Mouse (Mus musculus) hindbrain, embryonic 12.5 days (tissue): ENCODE results near the gene H2-M10.3. TPM values are rescaled to one million over a fixed set of nuclear protein-coding genes. Genes with fewer than 3 reads are reported as not detected.
"Not testable (repeated sequence)": the region's sequence is repeated elsewhere in the genome, so short reads cannot be mapped to it uniquely, and the experiment has no call there.

Experiments
- ATAC-seq: fragments of 200-750 bp; cut with Nextera tagmentation; 2 replicates; pipeline ENCODE4 v1.8.0; 2017; ENCODE audit warnings: moderate TSS enrichment; ENCODE audit not compliant: low FRiP score
- H3K27ac ChIP-seq: fragments of 300-500 bp; sonication (generic); 2 replicates; pipeline ENCODE4 v1.5.1; 2016; ENCODE audit warnings: mild to moderate bottlenecking
- H3K27me3 ChIP-seq: fragments of 300-500 bp; sonication (generic); 2 replicates; pipeline ENCODE4 v1.6.1; 2016; ENCODE audit warnings: mild to moderate bottlenecking
- H3K36me3 ChIP-seq: fragments of 300-500 bp; sonication (generic); 2 replicates; pipeline ENCODE4 v1.6.1; 2016; ENCODE audit warnings: mild to moderate bottlenecking
- H3K4me1 ChIP-seq: fragments of 300-500 bp; sonication (generic); 2 replicates; pipeline ENCODE4 v1.6.1; 2016
- H3K4me2 ChIP-seq: fragments of 300-500 bp; sonication (generic); replicated peaks from 2 replicates; pipeline ENCODE4 v1.6.1; 2016; ENCODE audit warnings: mild to moderate bottlenecking
- H3K4me3 ChIP-seq: fragments of 300-500 bp; sonication (generic); 2 replicates; pipeline ENCODE4 v1.5.1; 2016; ENCODE audit warnings: mild to moderate bottlenecking
- H3K9ac ChIP-seq: fragments of 300-500 bp; sonication (generic); 2 replicates; pipeline ENCODE4 v1.6.1; 2016; ENCODE audit warnings: mild to moderate bottlenecking, moderate library complexity
- H3K9me3 ChIP-seq: fragments of 300-500 bp; sonication (generic); replicated peaks from 2 replicates; pipeline ENCODE4 v1.6.1; 2016; ENCODE audit warnings: mild to moderate bottlenecking
- WGBS: fragments of 180-500 bp; shearing (Covaris S2); methylation state at CpG from one replicate; pipeline ENCODE4 v1.1.7; 2016; 5-methylcytosine and 5-hydroxymethylcytosine counted together
- polyA plus RNA-seq: library from polyadenylated mRNA; unstranded; fragments of >200 nt; fragmentation: Nextera tagmentation; extraction: Ambion mirVana; gene quantifications from 2 replicates; pipeline ENCODE4 v1.2.1, GENCODE M21; 2016

The H2-M10.3 gene
- polyA plus RNA-seq = not detected in 2 replicates

- WGBS = 92% methylated on average over 2 of the region's 2 CpGs
Measured at GRCm38 (mm10) chr17:36368317-36368716, at the start of gene H2-M10.3. Gene H2-M10.3 (minus strand): TSS chr17:36368417.

GRCm38 (mm10) chr17:36417416-36417815, 49.2 kb upstream of the H2-M10.3 start:
- no peaks in the 10 kb centered on the region for H3K9me3 ChIP-seq
- no peaks in the 10 kb centered on the region for H3K4me1 ChIP-seq
- no peak overlapping the region for H3K4me2 ChIP-seq
- H3K4me3 ChIP-seq = no peak overlapping the region
- H3K36me3 ChIP-seq = no peaks in the 10 kb centered on the region
- no peak overlapping the region for H3K27ac ChIP-seq
- no peaks in the 10 kb centered on the region; the same call in 1 of the 2 replicates for H3K27me3 ChIP-seq
- H3K9ac ChIP-seq = no peak overlapping the region
- ATAC-seq = no peak
- 61% methylated on average over 2 of the region's 2 CpGs for WGBS

More at GRCm38 (mm10) chr17:36368317-36368716, at the start of gene H2-M10.3:
- H3K4me2 ChIP-seq, H3K9ac ChIP-seq, H3K9me3 ChIP-seq, H3K4me3 ChIP-seq, H3K27me3 ChIP-seq, H3K27ac ChIP-seq, H3K36me3 ChIP-seq, ATAC-seq, H3K4me1 ChIP-seq: not testable (repeated sequence)

DNA sequence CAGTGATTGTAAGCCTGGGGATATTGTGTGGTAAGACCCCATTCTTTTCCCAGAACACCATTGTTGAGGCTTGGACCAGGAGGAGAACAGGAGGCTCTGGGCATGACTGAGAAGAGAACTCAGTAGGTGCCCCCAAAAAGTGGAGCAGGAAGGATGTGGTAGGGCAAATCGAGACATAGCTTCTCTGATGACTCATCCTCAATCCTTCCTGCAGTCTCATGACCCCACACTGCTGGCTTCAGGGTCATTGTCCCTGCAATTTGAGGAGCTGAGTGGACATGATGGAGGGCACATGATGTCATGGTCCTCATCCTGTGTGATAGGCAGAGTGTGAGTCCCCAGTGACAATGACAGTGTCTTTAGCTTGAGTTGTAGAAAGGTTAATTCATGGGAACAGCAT, 47.2 kb upstream of the H2-M10.3 start:
- Histone ChIP-seq H3K9ac (no peak overlapping the region), H3K27ac (no peak overlapping the region), H3K4me2 (no peak overlapping the region), H3K4me1 (no peaks in the 10 kb centered on the region), H3K9me3 (no peaks in the 10 kb centered on the region), H3K27me3 (no peaks in the 10 kb centered on the region; the same call in 1 of the 2 replicates), H3K36me3 (no peaks in the 10 kb centered on the region), H3K4me3 (no peak overlapping the region)
- ATAC-seq = no peak
- WGBS = 70% methylated on average over 1 of the region's 1 CpGs

GRCm38 (mm10) chr17:36414361-36414760, 46.1 kb upstream of the H2-M10.3 start:
- Histone ChIP-seq H3K27ac (no peak overlapping the region), H3K9ac (no peak overlapping the region), H3K4me3 (no peak overlapping the region), H3K36me3 (no peaks in the 10 kb centered on the region), H3K9me3 (no peaks in the 10 kb centered on the region), H3K27me3 (no peaks in the 10 kb centered on the region; the same call in 1 of the 2 replicates), H3K4me1 (no peaks in the 10 kb centered on the region), H3K4me2 (no peak overlapping the region)
- WGBS = 85% methylated on average over 1 of the region's 1 CpGs
- no peak for ATAC-seq

DNA sequence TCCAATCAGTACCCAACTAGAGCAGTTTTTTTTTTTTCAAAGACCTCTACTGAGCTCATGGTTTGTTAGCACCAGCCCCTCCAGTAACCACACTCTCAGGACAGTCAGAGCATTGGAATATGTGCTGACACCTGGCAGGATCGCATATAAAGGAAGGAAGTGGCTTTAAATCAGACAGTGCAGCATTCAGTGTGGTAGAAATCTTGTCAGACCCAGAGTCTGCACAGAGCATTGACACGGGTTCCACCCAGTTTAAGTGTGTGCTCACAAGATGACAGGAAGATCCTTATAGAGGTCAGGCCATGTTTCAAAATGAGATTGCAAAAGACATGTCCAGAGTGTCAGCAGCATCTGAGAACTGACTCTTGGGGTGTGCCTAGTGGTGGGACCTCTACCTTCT, 21.7 kb upstream of the H2-M10.3 start:
- H3K4me1 ChIP-seq = no peaks in the 10 kb centered on the region
- H3K4me2 ChIP-seq = no peak overlapping the region
- ATAC-seq = no peak
- H3K9ac ChIP-seq = no peak overlapping the region
- WGBS = 80% methylated on average over 2 of the region's 2 CpGs
- no peaks in the 10 kb centered on the region for H3K36me3 ChIP-seq
- no peaks in the 10 kb centered on the region for H3K9me3 ChIP-seq
- H3K27ac ChIP-seq = no peak overlapping the region
- no peak overlapping the region for H3K4me3 ChIP-seq
- H3K27me3 ChIP-seq = no peaks in the 10 kb centered on the region

GRCm38 (mm10) chr17:36362404-36362803, 5.8 kb downstream of the H2-M10.3 start:
- not testable (repeated sequence) for H3K27me3 ChIP-seq, H3K27ac ChIP-seq, H3K4me3 ChIP-seq, H3K9me3 ChIP-seq, H3K4me2 ChIP-seq, ATAC-seq, H3K36me3 ChIP-seq, H3K9ac ChIP-seq, H3K4me1 ChIP-seq

GRCm38 (mm10) chr17:36357512-36357911, 10.7 kb downstream of the H2-M10.3 start:
- ATAC-seq, H3K9ac ChIP-seq, H3K4me1 ChIP-seq, H3K27ac ChIP-seq, H3K4me3 ChIP-seq, H3K9me3 ChIP-seq, H3K4me2 ChIP-seq, H3K27me3 ChIP-seq, H3K36me3 ChIP-seq: not testable (repeated sequence)

- Histone ChIP-seq H3K4me2 (no peak overlapping the region), H3K4me3 (no peak overlapping the region), H3K27me3 (no peaks in the 10 kb centered on the region), H3K36me3 (no peaks in the 10 kb centered on the region), H3K27ac (no peak overlapping the region), H3K9me3 (no peaks in the 10 kb centered on the region), H3K9ac (no peak overlapping the region), H3K4me1 (no peaks in the 10 kb centered on the region)
- WGBS = 40% methylated on average over 3 of the region's 3 CpGs
- no peak for ATAC-seq
Measured at GRCm38 (mm10) chr17:36355763-36356162, 12.5 kb downstream of the H2-M10.3 start.

GRCm38 (mm10) chr17:36355343-36355742, 12.9 kb downstream of the H2-M10.3 start:
- H3K9ac ChIP-seq, H3K4me1 ChIP-seq, H3K4me3 ChIP-seq, H3K9me3 ChIP-seq, H3K36me3 ChIP-seq, H3K27me3 ChIP-seq, ATAC-seq, H3K27ac ChIP-seq, H3K4me2 ChIP-seq: not testable (repeated sequence)

DNA sequence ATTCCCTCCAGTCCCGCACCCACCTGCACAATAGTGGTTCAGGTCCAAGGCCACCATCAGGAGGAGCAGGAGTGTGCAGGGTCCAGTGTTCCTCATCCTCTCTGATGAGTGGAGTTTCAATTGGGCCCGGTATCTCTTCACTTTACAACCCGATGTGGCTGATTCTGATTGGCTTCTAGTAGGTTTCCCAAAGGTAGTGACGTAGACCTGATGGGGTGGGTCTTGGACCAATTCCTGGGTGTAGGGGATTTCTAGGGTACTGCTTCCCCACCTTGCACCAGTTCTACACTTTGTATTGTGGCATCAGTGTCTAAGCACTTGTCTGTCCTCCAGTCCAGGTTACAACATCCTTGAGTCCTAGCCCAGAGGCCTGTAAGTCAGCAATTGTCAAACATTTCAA, 42.2 kb downstream of the H2-M10.3 start, which contains the start of gene H2-M10.1:
H2-M10.1 (minus strand) TSS at position 101 of the 400 bp plus-strand sequence.
- no peaks in the 10 kb centered on the region for H3K4me1 ChIP-seq
- H3K4me2 ChIP-seq = no peak within 1 kb of the TSS
- no peak within 1 kb of the TSS for H3K9ac ChIP-seq
- no peaks in the 10 kb centered on the region for H3K27me3 ChIP-seq
- H3K36me3 ChIP-seq = no peaks in the 10 kb centered on the region
- ATAC-seq = no peak
- WGBS = 93% methylated on average over 4 of the region's 4 CpGs
- no peak within 1 kb of the TSS for H3K4me3 ChIP-seq
- H3K9me3 ChIP-seq = no peaks in the 10 kb centered on the region
- H3K27ac ChIP-seq = no peak within 1 kb of the TSS

DNA sequence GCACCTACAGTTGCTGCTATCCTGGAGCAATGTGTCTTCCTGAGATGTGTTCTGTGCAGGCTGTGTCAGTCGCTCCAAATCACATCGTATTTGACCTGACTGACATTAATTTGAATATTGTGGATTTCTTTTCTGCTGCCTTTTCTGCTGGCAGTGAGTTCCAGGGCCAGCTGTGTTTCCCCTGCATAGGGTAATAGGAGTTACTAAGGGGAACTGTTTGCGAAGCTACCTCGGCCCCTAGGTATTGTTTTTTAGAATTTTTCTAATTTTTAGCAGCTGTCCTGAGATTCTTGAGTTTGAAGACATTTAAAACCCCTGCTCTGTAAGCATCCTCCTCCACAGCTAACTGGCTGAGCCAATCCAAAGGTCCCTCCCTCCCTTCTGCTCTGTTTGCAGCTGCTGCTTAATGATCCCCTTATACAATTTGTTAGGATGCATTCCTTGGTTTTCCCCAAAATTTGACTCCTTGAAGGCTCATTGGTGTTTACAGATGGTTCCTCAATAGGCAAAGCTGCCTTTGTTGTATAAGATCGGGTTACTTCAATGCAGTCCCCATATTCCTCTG, 52.4 kb downstream of the H2-M10.3 start:
- peak overlapping the region; percentile 63; the same call in 1 of the 2 replicates for H3K9ac ChIP-seq
- peak overlapping the region; percentile 75 for H3K27ac ChIP-seq
- peak; percentile 44 for ATAC-seq
- peak overlapping the region; percentile 60 for H3K4me2 ChIP-seq
- 34% methylated on average over 5 of the region's 5 CpGs for WGBS
- peaks cover 3% of the 10 kb centered on the region; the same call in 1 of the 2 replicates for H3K4me1 ChIP-seq
- H3K4me3 ChIP-seq = peak overlapping the region; percentile 41
- no peaks in the 10 kb centered on the region for H3K9me3 ChIP-seq
- H3K27me3 ChIP-seq = no peaks in the 10 kb centered on the region; the same call in 1 of the 2 replicates
- no peaks in the 10 kb centered on the region for H3K36me3 ChIP-seq

GRCm38 (mm10) chr17:36315041-36315688, 53.1 kb downstream of the H2-M10.3 start:
- H3K4me2 ChIP-seq = peak overlapping the region; percentile 60
- peak overlapping the region; percentile 75 for H3K27ac ChIP-seq
- ATAC-seq = peak; percentile 89
- no peaks in the 10 kb centered on the region for H3K36me3 ChIP-seq
- under 1% methylated on average over 19 of the region's 19 CpGs for WGBS
- peak overlapping the region; percentile 63 for H3K9ac ChIP-seq
- peak overlapping the region; percentile 41 for H3K4me3 ChIP-seq
- H3K27me3 ChIP-seq = no peaks in the 10 kb centered on the region; the same call in 1 of the 2 replicates
- no peaks in the 10 kb centered on the region for H3K9me3 ChIP-seq
- peaks cover 3% of the 10 kb centered on the region; the same call in 1 of the 2 replicates for H3K4me1 ChIP-seq
